Mouse (Mus musculus): ENCODE results near the gene Smim20. TPM values are rescaled to one million over a fixed set of nuclear protein-coding genes. Genes with fewer than 3 reads are reported as not detected.

Smim20 gene
- 175 TPM for polyA plus RNA-seq (2014; fragmentation: Illumina TruSeq; extraction: RNeasy Lipid Tissue Mini Kit (QIAGEN cat#74804); ENCODE audit: low read depth, low replicate concordance)

DNA sequence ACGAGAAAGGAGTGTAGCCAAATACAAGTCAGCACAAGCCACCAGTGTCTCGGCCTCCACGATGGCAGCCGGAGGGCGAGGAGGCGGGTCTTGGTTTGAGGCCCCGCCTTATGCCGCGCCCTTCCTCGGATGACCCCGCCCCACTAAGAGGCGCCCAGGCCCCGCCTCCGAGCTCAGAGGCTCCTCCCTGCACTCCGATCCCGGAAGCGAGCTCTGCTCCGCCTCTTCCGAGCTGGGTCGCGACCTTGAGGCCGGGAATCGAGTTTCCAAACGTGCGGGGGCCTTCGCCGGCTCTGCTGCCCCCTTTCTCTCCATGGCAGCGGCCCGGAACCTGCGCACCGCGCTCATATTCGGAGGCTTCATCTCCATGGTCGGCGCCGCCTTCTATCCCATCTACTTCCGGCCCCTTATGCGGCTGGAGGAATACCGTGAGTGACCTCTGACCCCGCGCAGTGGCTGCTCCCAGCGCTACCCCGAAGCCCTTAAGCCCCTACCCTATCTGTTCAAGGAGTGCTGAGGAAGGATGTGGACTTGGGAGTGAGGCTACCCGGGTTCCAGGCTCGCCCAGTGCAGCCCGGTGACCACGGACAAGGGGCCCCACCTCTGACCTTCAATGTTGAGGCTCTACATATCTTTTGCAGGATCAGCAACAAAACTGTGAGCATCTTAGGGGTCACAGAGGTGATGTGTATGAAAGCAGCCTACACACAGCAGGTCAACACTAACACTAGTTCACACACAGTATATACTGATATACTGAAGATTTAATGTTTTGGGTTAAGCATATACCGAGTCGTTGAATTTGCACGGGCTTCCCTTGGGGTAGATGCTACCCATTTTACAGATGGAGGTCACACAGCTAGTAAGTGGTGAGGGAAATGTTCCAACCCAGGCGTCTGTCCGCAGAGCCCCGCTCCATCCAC lies at the start of gene Smim20:
Gene Smim20, plus strand, starts transcription at position 153 of the 923 bp plus-strand sequence.

Other genes starting within 250 kb of the Smim20 start
- gene Slc34a2, start 229.0 kb upstream of the Smim20 start, polyA plus RNA-seq (2014; fragmentation: Illumina TruSeq; extraction: RNeasy Lipid Tissue Mini Kit (QIAGEN cat#74804); ENCODE audit: low read depth, low replicate concordance) = not detected
- gene Sel1l3, start 53.2 kb upstream of the Smim20 start, polyA plus RNA-seq (2014; fragmentation: Illumina TruSeq; extraction: RNeasy Lipid Tissue Mini Kit (QIAGEN cat#74804); ENCODE audit: low read depth, low replicate concordance) = 0.68 TPM
- 19.2 TPM for gene Rbpj, start 199.1 kb downstream of the Smim20 start, polyA plus RNA-seq (2014; fragmentation: Illumina TruSeq; extraction: RNeasy Lipid Tissue Mini Kit (QIAGEN cat#74804); ENCODE audit: low read depth, low replicate concordance)

All from heart, adult 10 weeks (tissue).